Mouse (Mus musculus) gastrocnemius, postnatal 10 days (tissue): ENCODE measurements around the gene Clmn. TPM values are rescaled to one million over a fixed set of nuclear protein-coding genes. Genes with fewer than 3 reads are reported as not detected.

ENCODE experiments used
- DNase-seq: peaks from one replicate; pipeline ENCODE4 v3.0.0; 2021; ENCODE audit warnings: mixed read lengths
- total RNA-seq, 2 experiments: library from RNA; stranded (reverse); gene quantifications; 2 replicates each; pipeline ENCODE4 v1.2.3; 2021

Clmn gene
- total RNA-seq, 2 experiments from 2014 or later, result 4.2 TPM

DNA sequence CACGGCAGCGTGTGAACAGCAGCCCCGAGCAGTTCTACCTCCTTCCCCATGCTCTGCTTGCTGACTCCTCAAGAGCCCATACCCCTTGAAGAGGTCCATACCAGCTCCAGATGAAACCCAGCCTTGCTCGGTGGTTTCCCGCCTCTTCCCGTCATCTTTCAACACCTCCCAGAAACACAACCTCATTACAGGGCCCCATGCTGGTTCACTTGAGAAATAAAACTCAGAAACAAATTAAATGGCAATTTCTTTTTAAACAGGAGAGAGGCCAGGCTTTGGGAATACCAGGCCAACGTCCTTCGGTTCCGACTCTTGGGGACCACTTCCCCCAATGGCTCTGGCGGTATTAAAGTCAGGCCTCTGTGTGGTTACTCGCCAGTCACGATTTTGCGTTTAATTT, 51.1 kb downstream of the Clmn start:
- no peak for DNase-seq

DNA sequence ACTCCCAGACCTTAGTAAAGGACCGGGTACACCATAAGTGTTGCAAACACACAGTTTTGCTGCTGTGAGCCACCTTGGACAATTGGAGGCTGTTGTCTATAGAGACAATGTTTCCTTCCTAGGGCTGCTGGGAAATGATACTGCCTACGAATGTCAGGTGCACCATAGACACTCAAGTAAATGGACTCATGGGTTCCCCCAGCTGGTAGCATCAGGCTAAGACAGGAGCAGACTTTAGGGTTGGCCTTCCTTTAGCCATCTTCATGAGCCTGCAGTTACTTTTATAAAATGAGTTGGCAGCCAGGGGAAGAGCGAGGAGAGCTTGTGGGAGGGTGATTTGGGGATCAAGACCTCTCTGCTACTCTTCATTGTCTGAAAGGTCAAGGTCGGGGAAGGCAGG, 52.2 kb downstream of the Clmn start:
- no peak for DNase-seq

DNA sequence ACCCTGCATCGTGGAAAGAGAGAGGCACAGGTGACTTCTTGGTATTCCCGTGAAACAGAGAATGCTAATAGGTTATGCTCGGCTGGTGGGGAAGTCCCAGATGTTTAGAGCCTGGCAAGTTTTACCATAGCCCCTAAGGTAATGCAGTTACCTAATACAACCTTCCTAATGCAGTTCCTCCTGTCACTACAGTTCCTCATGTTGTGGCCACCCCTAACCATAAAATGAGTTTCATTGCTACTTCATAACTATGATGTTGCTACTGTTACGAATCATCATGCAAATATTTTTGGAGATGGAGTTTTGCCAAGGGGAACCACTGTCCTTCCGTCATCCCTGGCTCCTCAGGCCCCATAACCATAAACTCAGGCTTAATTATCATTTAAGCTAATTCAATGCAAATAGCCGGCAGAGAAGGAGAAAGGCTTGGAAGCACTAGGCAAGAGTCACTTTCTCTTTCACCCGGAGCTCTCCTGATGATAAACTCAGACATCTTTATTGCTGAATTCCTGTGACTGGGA, 53.9 kb downstream of the Clmn start:
- no peak for DNase-seq

GRCm38 (mm10) chr12:104808421-104809067, 56.3 kb downstream of the Clmn start:
- peak; percentile 29 for DNase-seq

DNA sequence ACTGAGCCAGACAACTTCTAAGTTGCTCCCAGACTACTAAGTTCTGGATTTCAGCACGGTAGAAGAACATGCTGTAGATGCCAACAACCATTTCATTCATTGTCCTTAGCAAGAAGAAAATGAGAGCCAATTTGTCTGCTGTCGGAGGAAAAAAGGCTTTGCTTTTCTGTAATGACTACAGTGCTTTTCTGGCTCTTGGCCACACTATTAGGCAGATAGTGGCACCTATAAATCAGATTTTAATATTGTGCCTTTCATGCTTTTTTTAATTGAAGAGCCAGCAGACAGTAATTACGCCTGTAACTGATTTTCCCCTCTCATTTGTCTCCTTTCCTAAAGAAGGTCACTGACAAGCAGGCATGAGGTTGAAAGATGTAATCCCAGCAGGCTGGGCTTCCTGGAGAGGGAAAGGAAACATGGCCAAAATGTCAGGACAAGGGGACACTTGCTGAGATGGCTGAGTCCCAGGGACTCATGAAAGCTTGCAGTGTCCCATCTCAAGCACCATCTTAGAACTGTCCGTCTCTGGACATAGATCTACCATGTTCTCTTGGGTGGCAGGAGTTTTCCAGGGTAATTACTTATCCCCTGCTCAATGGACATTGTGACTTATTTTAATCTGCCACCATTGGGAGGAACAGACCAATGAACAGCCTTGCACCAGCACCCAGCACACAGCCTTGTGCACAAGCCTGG, 58.0 kb downstream of the Clmn start:
- DNase-seq, result no peak

DNA sequence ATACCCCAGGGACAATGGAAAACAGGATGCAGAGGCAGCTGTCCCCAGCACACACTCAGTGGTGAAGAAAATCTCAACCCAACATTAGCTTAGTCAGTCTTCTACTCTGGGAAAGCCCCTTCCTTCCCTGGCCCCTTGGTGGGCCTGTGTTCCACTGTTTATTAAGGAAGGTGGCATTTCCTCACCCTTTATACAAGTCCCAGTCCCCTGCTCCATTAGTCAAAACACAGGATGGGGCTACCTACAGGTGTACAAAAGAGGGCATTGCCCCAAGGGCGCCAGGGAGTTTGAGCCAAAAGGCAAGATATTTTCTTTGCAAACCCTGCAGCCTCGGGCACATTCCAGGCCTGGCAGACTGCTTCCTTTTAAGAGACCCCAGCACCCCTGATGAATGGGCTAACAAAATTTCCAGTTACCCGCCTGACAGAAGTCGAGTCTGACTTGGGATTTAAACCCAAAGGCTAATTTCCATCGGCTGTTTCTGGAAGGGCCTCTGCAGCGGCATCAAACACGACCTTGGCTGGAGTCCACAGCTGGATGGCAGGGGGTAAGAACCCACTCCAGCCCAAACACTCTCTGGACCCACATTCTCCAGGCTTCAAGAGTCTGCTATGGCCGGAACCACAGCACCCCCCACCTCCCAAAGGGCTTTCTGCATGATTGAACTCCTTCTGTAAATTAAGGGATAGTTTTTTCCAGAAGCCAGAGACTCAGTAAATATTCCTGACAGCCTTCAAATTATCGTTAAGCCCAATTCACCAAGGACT, 63.2 kb downstream of the Clmn start:
- DNase-seq, result no peak

DNA sequence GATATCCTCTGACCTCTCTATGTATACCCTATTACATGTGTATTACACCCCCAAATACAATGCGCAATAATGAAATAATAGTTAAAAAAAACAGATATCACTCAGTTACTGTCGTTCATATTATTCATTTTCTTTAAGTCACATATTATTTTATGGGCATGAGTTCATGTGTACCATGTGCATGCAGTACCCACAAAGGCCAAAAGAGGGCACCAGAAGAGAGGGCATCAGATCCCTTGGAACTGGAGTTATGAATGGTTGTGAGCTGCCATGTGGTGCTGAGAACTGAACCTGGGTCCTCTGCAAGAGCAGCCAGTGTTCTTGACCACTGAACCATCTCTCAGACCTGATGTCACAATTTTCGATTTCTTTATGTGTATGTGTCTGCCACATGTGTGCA, 65.5 kb downstream of the Clmn start:
- no peak for DNase-seq

DNA sequence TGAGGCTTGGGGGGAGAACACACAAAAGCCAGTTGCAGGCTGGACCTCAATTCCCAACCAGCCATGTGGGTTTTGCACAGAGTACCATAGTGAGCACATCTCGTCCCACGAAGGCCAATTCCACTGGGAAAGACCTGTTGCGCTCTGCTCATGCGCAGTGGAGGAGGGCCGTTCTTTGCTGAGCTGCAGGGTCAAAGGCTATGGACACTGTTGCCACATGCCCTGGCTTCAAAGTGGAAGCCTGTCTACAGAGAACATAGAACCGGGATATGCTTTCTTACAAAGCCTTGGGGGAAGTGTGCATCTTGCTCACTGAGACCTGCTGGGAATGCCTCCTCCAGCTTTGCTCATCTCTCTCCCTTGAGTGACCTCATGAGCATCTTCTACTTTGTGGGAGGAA, 67.0 kb downstream of the Clmn start:
- DNase-seq, result no peak

GRCm38 (mm10) chr12:104796635-104797378, 68.1 kb downstream of the Clmn start:
- DNase-seq, result no peak

DNA sequence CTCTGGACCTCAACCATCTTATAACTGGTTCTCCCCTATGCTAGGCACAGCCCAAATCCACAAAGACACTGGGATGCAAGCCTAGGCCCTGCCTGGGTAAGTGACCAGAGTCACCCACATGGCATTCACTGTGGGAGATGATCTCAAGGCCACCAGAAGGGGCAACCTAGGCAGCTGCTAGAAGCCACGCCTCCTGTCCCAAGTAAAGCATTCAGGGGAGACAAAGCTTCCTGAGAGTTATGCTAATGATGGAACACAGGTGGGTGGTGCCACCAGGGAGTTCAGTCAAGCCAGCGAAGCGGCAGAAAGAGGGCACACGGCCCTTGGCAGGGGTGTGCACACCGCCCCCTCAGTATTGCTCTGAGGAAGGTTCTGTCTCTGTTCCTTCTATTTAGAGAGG, 69.9 kb downstream of the Clmn start:
- DNase-seq, result no peak

- DNase-seq, result peak; percentile 29
These were observed 71.4 kb downstream of the Clmn start for GRCm38 (mm10) chr12:104793486-104793885.

GRCm38 (mm10) chr12:104777603-104778002, 87.3 kb downstream of the Clmn start:
- DNase-seq, result no peak

- no peak for DNase-seq
These were observed 92.9 kb downstream of the Clmn start for GRCm38 (mm10) chr12:104771941-104772340.

DNA sequence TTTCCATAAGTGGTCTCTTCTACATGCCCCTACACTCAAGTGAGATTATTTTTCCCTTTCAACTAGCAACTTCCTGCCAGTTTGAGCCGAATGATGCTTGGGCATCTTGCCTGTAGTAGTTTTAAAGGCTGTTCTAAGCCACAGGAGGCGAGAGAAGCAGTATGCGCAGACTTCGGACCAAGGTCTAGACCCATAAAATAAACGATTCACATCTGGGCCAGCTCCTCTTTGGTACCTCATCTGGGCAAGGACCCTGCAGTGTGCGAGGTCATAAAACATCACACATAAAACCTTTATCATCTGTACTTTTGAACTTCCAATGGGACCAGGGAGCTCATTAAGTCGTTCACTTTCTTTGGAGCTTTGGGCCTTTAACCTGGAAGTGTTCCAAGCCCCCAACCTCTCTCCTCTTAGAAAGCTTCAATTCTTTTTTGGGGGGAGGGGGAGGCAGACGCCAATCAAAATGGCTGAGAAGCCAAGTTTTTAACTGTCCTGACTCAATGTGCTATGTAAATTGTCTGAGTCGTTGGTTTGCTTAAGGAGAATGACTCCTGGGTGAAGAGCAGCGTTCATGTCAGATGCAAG, 95.6 kb downstream of the Clmn start:
- no peak for DNase-seq

GRCm38 (mm10) chr12:104767183-104767582, 97.7 kb downstream of the Clmn start:
- DNase-seq, result no peak

GRCm38 (mm10) chr12:104765761-104766160, 99.1 kb downstream of the Clmn start:
- DNase-seq, result peak; percentile 34

GRCm38 (mm10) chr12:104765116-104765515, 99.8 kb downstream of the Clmn start:
- no peak for DNase-seq

DNA sequence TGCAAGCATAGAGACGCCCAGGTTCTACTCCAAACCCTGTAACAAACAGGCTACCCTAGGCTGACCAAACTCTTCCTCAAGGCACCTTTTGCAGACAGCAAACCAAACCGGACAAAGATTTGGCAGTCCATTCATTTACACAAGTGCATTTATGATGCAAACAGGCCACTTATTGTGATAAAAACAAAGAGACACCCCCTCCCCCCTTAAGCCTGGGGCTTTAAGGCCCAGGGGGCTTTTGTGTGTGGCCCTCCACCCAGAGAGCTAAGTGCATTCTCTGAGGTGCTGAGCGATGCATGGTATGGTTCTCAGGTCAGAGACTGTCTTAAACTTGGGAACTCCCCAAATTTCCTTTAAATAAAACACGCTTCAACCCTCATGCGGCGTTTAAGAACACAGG, 101.0 kb downstream of the Clmn start:
- DNase-seq, result no peak

- no peak for DNase-seq
These were observed 103.5 kb downstream of the Clmn start for GRCm38 (mm10) chr12:104761411-104761810.

DNA sequence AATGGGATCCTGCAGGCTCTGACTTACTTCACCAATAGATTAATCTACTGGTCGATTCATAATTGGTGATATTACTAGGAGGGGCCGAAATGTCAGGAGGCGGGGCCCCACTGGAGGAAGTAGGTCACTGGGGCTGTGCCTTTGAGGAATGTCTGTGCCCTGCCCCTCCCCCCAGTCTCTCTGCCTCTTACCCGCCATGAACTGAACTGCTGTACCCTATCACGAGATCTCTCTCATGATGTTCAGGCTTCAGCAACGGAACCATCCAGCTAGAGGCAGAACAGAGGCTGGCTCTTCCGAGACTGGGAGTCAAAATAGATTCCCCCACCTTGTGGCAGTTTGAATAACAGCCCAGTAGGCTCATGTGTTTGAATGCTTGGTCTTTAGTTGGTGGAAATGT, 106.8 kb downstream of the Clmn start:
- DNase-seq, result no peak

DNA sequence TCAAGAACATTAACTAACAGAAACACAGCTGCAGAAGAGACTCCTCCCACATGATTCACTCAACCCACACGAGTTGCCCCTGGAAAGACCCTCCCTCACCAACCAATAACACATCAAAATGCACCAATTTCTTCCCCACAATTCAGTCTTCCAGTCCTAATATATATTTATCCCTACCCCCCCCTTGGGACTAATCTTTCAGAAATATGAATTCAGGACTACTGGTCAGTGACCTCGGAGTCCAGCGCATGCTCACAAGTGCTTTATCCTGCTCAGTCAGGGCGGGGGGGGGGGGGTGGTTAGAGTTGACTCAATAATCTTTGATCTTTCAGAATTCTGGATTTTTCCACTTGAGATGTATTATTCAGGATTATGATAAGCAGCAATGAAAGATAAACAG, 111.2 kb downstream of the Clmn start:
- DNase-seq, result no peak
